Mouse (Mus musculus): ENCODE measurements around the gene Cntrob.

DNA sequence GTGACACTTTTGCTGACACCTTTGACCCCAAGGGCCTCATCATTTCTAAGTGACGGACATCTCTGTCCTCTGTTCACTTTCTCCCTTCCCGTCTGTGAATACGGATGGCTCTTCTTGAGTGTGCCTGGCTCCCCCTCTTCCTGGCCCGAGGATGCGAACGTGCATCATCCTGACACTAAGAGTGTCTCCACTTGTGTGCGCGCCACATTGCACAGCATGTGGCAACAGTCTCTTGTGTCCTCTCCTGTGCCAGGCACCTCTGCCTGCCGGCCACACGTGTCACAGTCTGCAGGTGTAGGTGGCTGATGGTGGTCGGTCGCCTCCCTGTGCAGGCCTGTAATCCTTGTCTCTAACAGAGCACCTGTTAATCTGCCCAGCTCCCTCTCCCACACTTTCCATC, 48.0 kb upstream of the Cntrob start:
- no peak for TF ChIP-seq CTCF (IDR thresholded peaks at IDR 0.05; ENCODE audit: borderline replicate concordance, extremely low read depth, insufficient read depth, insufficient read length)
- no peak for TF ChIP-seq POLR2A (IDR thresholded peaks at IDR 0.05; ENCODE audit: borderline replicate concordance, extremely low read depth, insufficient read depth, insufficient read length, poor library complexity, severe bottlenecking)
